Mouse (Mus musculus) midbrain, embryonic 11.5 days (tissue): ENCODE results near the gene Ak9. TPM values are rescaled to one million over a fixed set of nuclear protein-coding genes. Genes with fewer than 3 reads are reported as not detected.

ENCODE experiments used
- ATAC-seq: fragments of 200-750 bp; cut with Nextera tagmentation; 2 replicates; pipeline ENCODE4 v1.8.0; 2017; ENCODE audit warnings: moderate TSS enrichment, moderate library complexity; ENCODE audit not compliant: low FRiP score
- DNase-seq: peaks from one replicate; pipeline ENCODE4 v3.0.0; 2015; ENCODE audit warnings: low spot score; ENCODE audit errors: missing footprints
- H3K27ac ChIP-seq: fragments of 300-500 bp; sonication (generic); 2 replicates; pipeline ENCODE4 v1.5.1; 2014; ENCODE audit warnings: low read depth, low read length
- H3K27me3 ChIP-seq: fragments of 300-500 bp; sonication (generic); 2 replicates; pipeline ENCODE4 v1.6.1; 2014; ENCODE audit warnings: mild to moderate bottlenecking, low read length, moderate library complexity, mixed read lengths; ENCODE audit not compliant: control insufficient read depth, insufficient read depth
- H3K36me3 ChIP-seq: fragments of 300-500 bp; sonication (generic); 2 replicates; pipeline ENCODE4 v1.6.1; 2014; ENCODE audit warnings: mild to moderate bottlenecking, low read length, moderate library complexity, mixed read lengths; ENCODE audit not compliant: control insufficient read depth, insufficient read depth
- H3K4me1 ChIP-seq: fragments of 300-500 bp; sonication (generic); 2 replicates; pipeline ENCODE4 v1.6.1; 2014; ENCODE audit warnings: low read length; ENCODE audit not compliant: control insufficient read depth, insufficient read depth
- H3K4me2 ChIP-seq: fragments of 300-500 bp; sonication (generic); 2 replicates; pipeline ENCODE4 v1.6.1; 2014; ENCODE audit warnings: mild to moderate bottlenecking, moderate library complexity
- H3K4me3 ChIP-seq: fragments of 300-500 bp; sonication (generic); 2 replicates; pipeline ENCODE4 v1.5.1; 2014; ENCODE audit warnings: low read depth, low read length
- H3K9ac ChIP-seq: fragments of 300-500 bp; sonication (generic); 2 replicates; pipeline ENCODE4 v1.6.1; 2014; ENCODE audit warnings: low read length
- H3K9me3 ChIP-seq: fragments of 300-500 bp; sonication (generic); 2 replicates; pipeline ENCODE4 v1.6.1; 2016; ENCODE audit warnings: low read length; ENCODE audit not compliant: control insufficient read depth
- WGBS: fragments of 180-500 bp; shearing (Covaris S2); extraction: QIAGEN DNeasy Blood & Tissue Kit; methylation state at CpG from one replicate; pipeline ENCODE4 v1.1.7; 2014; 5-methylcytosine and 5-hydroxymethylcytosine counted together
- polyA plus RNA-seq: library from polyadenylated mRNA; unstranded; fragments of >200 nt; fragmentation: Nextera tagmentation; extraction: Ambion mirVana; gene quantifications from 2 replicates; pipeline ENCODE4 v1.2.1, GENCODE M21; 2014

Gene Ak9
- polyA plus RNA-seq, 1 experiment from 2014 or later: not detected

GRCm38 (mm10) chr10:41423681-41424080, 119.9 kb downstream of the Ak9 start:
- no peaks in the 10 kb centered on the region for H3K9me3 ChIP-seq
- no peak overlapping the region for H3K27ac ChIP-seq
- H3K27me3 ChIP-seq: no peaks in the 10 kb centered on the region
- ATAC-seq (no peak), DNase-seq (no peak)
- no peaks in the 10 kb centered on the region for H3K36me3 ChIP-seq
- H3K4me1 ChIP-seq: no peaks in the 10 kb centered on the region
- no peak overlapping the region for H3K4me3 ChIP-seq
- no peak overlapping the region for H3K4me2 ChIP-seq
- no peak overlapping the region for H3K9ac ChIP-seq
- WGBS: 86% methylated on average over 2 of the region's 2 CpGs

- no peak for DNase-seq
- H3K4me1 ChIP-seq: no peaks in the 10 kb centered on the region
Measured at GRCm38 (mm10) chr10:41426368-41426767, 122.6 kb downstream of the Ak9 start.

GRCm38 (mm10) chr10:41434624-41435023, 130.8 kb downstream of the Ak9 start:
- Histone ChIP-seq H3K9ac (no peak overlapping the region), H3K4me2 (no peak overlapping the region), H3K4me3 (no peak overlapping the region), H3K27ac (no peak overlapping the region), H3K4me1 (no peaks in the 10 kb centered on the region), H3K27me3 (peaks cover 5% of the 10 kb centered on the region), H3K9me3 (no peaks in the 10 kb centered on the region), H3K36me3 (no peaks in the 10 kb centered on the region)
- ATAC-seq (no peak), DNase-seq (peak; percentile 85)
- WGBS: 25% methylated on average over 4 of the region's 4 CpGs

More at GRCm38 (mm10) chr10:41426368-41426767, 122.6 kb downstream of the Ak9 start:
- H3K27ac ChIP-seq: no peak overlapping the region
- WGBS: 60% methylated on average over 6 of the region's 6 CpGs
- H3K9ac ChIP-seq: no peak overlapping the region
- no peak overlapping the region for H3K4me3 ChIP-seq
- no peak overlapping the region for H3K4me2 ChIP-seq
- H3K9me3 ChIP-seq: no peaks in the 10 kb centered on the region
- ATAC-seq: no peak
- H3K27me3 ChIP-seq: no peaks in the 10 kb centered on the region
- no peaks in the 10 kb centered on the region for H3K36me3 ChIP-seq

- H3K4me3 ChIP-seq: no peak overlapping the region
- no peak overlapping the region for H3K9ac ChIP-seq
- no peak for DNase-seq
- H3K27ac ChIP-seq: no peak overlapping the region
- no peaks in the 10 kb centered on the region for H3K4me1 ChIP-seq
- 38% methylated on average over 3 of the region's 3 CpGs for WGBS
- ATAC-seq: no peak
- H3K9me3 ChIP-seq: no peaks in the 10 kb centered on the region
- H3K36me3 ChIP-seq: no peaks in the 10 kb centered on the region
- no peak overlapping the region for H3K4me2 ChIP-seq
- peaks cover 5% of the 10 kb centered on the region for H3K27me3 ChIP-seq
Measured at GRCm38 (mm10) chr10:41435141-41435540, 131.4 kb downstream of the Ak9 start.

DNA sequence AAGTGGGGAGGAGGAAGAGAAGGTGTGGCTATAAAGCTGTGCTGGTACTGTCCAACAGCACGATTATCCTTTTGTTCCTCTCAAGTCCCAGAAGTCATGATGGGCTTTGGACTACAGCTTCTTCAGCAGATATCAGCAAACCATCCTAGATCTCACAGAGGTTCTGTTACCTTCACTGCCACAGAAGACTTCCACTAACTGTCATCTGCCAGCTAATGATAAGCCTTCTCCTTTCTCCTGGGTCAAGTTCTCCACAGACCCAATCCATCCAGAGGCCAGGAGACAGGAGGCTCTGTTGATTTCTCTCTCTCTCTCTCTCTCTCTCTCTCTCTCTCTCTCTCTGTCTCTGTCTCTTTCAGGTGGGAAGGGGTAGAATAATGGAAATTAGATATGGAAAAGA, 144.4 kb downstream of the Ak9 start:
- Histone ChIP-seq H3K4me2 (no peak overlapping the region), H3K9me3 (no peaks in the 10 kb centered on the region), H3K9ac (no peak overlapping the region), H3K4me1 (peaks cover 8% of the 10 kb centered on the region; the same call in 1 of the 2 replicates), H3K27ac (no peak overlapping the region), H3K4me3 (no peak overlapping the region), H3K36me3 (no peaks in the 10 kb centered on the region), H3K27me3 (no peaks in the 10 kb centered on the region)
- DNase-seq (no peak), ATAC-seq (no peak)
- 90% methylated on average over 1 of the region's 1 CpGs for WGBS

GRCm38 (mm10) chr10:41449684-41450083, 145.9 kb downstream of the Ak9 start:
- 14% methylated on average over 14 of the region's 14 CpGs for WGBS
- ATAC-seq (peak; percentile 66), DNase-seq (no peak)
- Histone ChIP-seq H3K9me3 (no peaks in the 10 kb centered on the region), H3K4me1 (peaks cover 8% of the 10 kb centered on the region; the same call in 1 of the 2 replicates), H3K9ac (peak overlapping the region; percentile 79), H3K4me2 (peak overlapping the region; percentile 77), H3K36me3 (no peaks in the 10 kb centered on the region), H3K4me3 (peak overlapping the region; percentile 89), H3K27me3 (no peaks in the 10 kb centered on the region), H3K27ac (peak overlapping the region; percentile 41; the same call in 1 of the 2 replicates)

GRCm38 (mm10) chr10:41450137-41450670, 146.4 kb downstream of the Ak9 start, which contains the start of gene Zbtb24:
Zbtb24 (plus strand) TSS chr10:41450383.
- Histone ChIP-seq H3K27me3 (no peaks in the 10 kb centered on the region), H3K4me3 (peak within 1 kb of the TSS; percentile 89), H3K4me1 (peaks cover 8% of the 10 kb centered on the region; the same call in 1 of the 2 replicates), H3K9ac (peak within 1 kb of the TSS; percentile 79), H3K4me2 (peak within 1 kb of the TSS; percentile 77), H3K9me3 (no peaks in the 10 kb centered on the region), H3K36me3 (no peaks in the 10 kb centered on the region), H3K27ac (peak within 1 kb of the TSS; percentile 41; the same call in 1 of the 2 replicates)
- ATAC-seq (peak; percentile 97), DNase-seq (peak; percentile 100)
- under 1% methylated on average over 49 of the region's 49 CpGs for WGBS

GRCm38 (mm10) chr10:41450780-41451522, 147.2 kb downstream of the Ak9 start:
- H3K36me3 ChIP-seq: no peaks in the 10 kb centered on the region
- ATAC-seq (0 out of 2 replicates have a peak, but pooled peaks have one; percentile 1), DNase-seq (no peak)
- H3K4me2 ChIP-seq: peak overlapping the region; percentile 77
- no peaks in the 10 kb centered on the region for H3K27me3 ChIP-seq
- peaks cover 8% of the 10 kb centered on the region; the same call in 1 of the 2 replicates for H3K4me1 ChIP-seq
- peak overlapping the region; percentile 89 for H3K4me3 ChIP-seq
- 60% methylated on average over 18 of the region's 18 CpGs for WGBS
- H3K9me3 ChIP-seq: no peaks in the 10 kb centered on the region
- H3K9ac ChIP-seq: peak overlapping the region; percentile 79
- H3K27ac ChIP-seq: no peak overlapping the region

GRCm38 (mm10) chr10:41451656-41452055, 147.9 kb downstream of the Ak9 start:
- Histone ChIP-seq H3K9ac (no peak overlapping the region), H3K36me3 (peaks cover 4% of the 10 kb centered on the region; the same call in 1 of the 2 replicates), H3K27me3 (no peaks in the 10 kb centered on the region), H3K9me3 (no peaks in the 10 kb centered on the region), H3K27ac (no peak overlapping the region), H3K4me2 (no peak overlapping the region), H3K4me3 (no peak overlapping the region), H3K4me1 (peaks cover 8% of the 10 kb centered on the region; the same call in 1 of the 2 replicates)
- DNase-seq (no peak), ATAC-seq (no peak)
- 96% methylated on average over 9 of the region's 9 CpGs for WGBS
